Mouse (Mus musculus) liver, embryonic 16.5 days (tissue): ENCODE measurements at regions not wholly inside any gene's neighbourhood (a gene's known extent, or its start where the extent isn't known, plus 50 kb on each side); places are given as distances from the start of the nearest gene placed in this dataset.

Experiments
- ATAC-seq: fragments of 200-750 bp; cut with Nextera tagmentation; 2 replicates; pipeline ENCODE4 v1.8.0; 2017; ENCODE audit warnings: low read depth, mild to moderate bottlenecking, moderate number of reproducible peaks, moderate library complexity
- H3K27ac ChIP-seq: fragments of 300-500 bp; sonication (generic); 2 replicates; pipeline ENCODE4 v1.5.1; 2014; ENCODE audit warnings: mild to moderate bottlenecking, low read length
- H3K27me3 ChIP-seq: fragments of 300-500 bp; sonication (generic); 2 replicates; pipeline ENCODE4 v1.6.1; 2014; ENCODE audit warnings: low read depth, low read length, mixed read lengths; ENCODE audit not compliant: control insufficient read depth, insufficient read depth
- H3K36me3 ChIP-seq: fragments of 300-500 bp; sonication (generic); 2 replicates; pipeline ENCODE4 v1.6.1; 2014; ENCODE audit warnings: mild to moderate bottlenecking; ENCODE audit not compliant: control insufficient read depth, insufficient read depth
- H3K4me1 ChIP-seq: fragments of 300-500 bp; sonication (generic); 2 replicates; pipeline ENCODE4 v1.6.1; 2014; ENCODE audit warnings: low read depth, low read length, mixed read lengths; ENCODE audit not compliant: control insufficient read depth
- H3K4me2 ChIP-seq: fragments of 300-500 bp; sonication (generic); 2 replicates; pipeline ENCODE4 v1.6.1; 2014; ENCODE audit warnings: low read depth, low read length, mixed read lengths
- H3K4me3 ChIP-seq: fragments of 300-500 bp; sonication (generic); 2 replicates; pipeline ENCODE4 v1.5.1; 2014; ENCODE audit warnings: low read depth, mild to moderate bottlenecking, low read length
- H3K9ac ChIP-seq: fragments of 300-500 bp; sonication (generic); 2 replicates; pipeline ENCODE4 v1.6.1; 2014; ENCODE audit warnings: low read depth, low read length
- H3K9me3 ChIP-seq: fragments of 300-500 bp; sonication (generic); replicated peaks from 2 replicates; pipeline ENCODE4 v1.6.1; 2016; ENCODE audit warnings: low read length; ENCODE audit not compliant: control insufficient read depth
- WGBS: fragments of 180-500 bp; shearing (Covaris S2); extraction: QIAGEN DNeasy Blood & Tissue Kit; methylation state at CpG from one replicate; pipeline ENCODE4 v1.1.7; 2014; ENCODE audit not compliant: insufficient replicate concordance; 5-methylcytosine and 5-hydroxymethylcytosine counted together

GRCm38 (mm10) chr3:140969892-140970880 lies 242.0 kb downstream of the Pdha2 start:
- Histone ChIP-seq H3K4me1 (no peaks in the 10 kb centered on the region), H3K27me3 (no peaks in the 10 kb centered on the region), H3K36me3 (no peaks in the 10 kb centered on the region), H3K4me2 (no peak overlapping the region), H3K4me3 (no peak overlapping the region), H3K9ac (no peak overlapping the region), H3K9me3 (no peaks in the 10 kb centered on the region), H3K27ac (no peak overlapping the region)
- no peak for ATAC-seq
- 75% methylated on average over 3 of the region's 3 CpGs for WGBS

DNA sequence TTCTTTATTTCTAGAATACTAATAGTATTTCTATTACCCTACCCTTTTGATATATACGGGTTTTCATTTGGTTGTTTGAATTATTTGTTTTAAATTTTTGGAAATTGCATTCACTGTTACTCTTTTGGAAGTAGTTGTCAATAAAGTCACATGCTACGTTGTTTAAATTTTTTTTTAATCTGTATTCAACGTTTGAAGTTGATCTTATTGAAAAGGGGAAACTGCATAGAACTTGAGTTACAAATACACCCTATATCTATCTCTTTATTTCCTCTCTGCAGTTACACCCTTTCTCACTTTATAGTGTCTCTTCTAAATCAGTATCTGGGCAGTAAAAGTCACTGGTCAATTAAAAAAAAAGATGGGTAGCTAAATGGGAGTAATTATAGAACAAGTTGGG lies 243.6 kb downstream of the Pdha2 start:
- ATAC-seq = no peak
- H3K27ac ChIP-seq = no peak overlapping the region
- no peaks in the 10 kb centered on the region for H3K9me3 ChIP-seq
- H3K36me3 ChIP-seq = no peaks in the 10 kb centered on the region
- H3K4me3 ChIP-seq = no peak overlapping the region
- 51% methylated on average over 3 of the region's 3 CpGs for WGBS
- H3K4me2 ChIP-seq = no peak overlapping the region
- no peak overlapping the region for H3K9ac ChIP-seq
- H3K4me1 ChIP-seq = no peaks in the 10 kb centered on the region
- H3K27me3 ChIP-seq = no peaks in the 10 kb centered on the region

DNA sequence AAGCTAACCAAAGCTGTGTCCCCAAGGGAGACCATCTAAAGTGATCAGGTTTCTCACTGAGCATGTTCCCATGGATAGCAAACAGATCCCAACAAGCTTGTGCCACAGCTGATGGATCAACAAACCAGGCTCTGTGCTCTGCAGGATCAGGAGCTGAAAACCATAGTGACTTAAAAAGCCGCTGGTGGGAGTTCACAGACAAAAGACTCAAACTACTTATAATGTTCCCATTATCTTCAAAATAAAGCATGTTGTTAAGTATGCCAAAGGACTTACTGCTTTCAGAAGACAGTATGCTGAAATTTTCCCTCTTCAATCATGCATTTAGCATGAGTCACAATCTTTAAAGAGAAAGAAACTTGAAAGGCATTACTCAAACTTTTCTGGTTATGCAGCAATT lies 254.5 kb downstream of the Pdha2 start:
- 44% methylated on average over 1 of the region's 1 CpGs for WGBS
- no peak overlapping the region for H3K27ac ChIP-seq
- no peak overlapping the region for H3K9ac ChIP-seq
- H3K27me3 ChIP-seq = no peaks in the 10 kb centered on the region
- H3K4me3 ChIP-seq = no peak overlapping the region
- no peaks in the 10 kb centered on the region for H3K9me3 ChIP-seq
- H3K36me3 ChIP-seq = no peaks in the 10 kb centered on the region
- no peak overlapping the region for H3K4me2 ChIP-seq
- no peaks in the 10 kb centered on the region for H3K4me1 ChIP-seq
- ATAC-seq = no peak

DNA sequence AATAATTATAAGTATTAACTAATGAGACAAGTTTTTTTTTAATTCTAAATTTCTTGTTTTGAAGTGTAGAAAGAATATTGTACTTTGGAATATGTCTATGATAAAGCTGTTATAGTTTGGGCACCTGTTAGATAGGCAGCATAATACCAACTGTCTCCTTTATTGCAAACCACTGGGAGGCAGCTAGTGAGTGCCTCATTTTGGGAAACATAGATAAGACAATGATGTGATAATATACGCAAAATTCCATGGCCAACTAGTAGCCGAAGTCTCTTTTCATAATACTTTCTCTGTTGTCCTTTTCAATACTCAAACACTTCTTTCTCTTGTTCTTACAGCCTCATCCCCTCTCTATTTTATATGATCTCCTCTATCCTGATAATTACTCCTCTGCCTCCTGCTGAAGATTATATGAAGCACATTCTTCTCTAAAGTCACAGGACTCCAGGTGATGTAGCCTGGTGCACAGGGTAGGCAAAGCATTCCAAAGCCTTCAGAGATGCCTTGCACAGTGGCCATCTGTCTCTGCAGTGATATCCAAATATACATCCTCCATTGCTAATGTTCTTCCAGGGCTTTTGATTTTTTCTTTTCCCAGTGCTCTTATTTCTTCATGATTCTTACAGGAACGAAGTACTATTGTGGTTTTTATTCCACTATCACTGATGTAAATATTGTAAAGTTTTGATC lies 259.9 kb downstream of the Pdha2 start:
- H3K36me3 ChIP-seq = no peaks in the 10 kb centered on the region
- no peak overlapping the region for H3K4me3 ChIP-seq
- ATAC-seq = no peak
- 32% methylated on average over 3 of the region's 3 CpGs for WGBS
- peaks cover 6% of the 10 kb centered on the region for H3K4me1 ChIP-seq
- no peaks in the 10 kb centered on the region for H3K9me3 ChIP-seq
- H3K27me3 ChIP-seq = no peaks in the 10 kb centered on the region
- H3K9ac ChIP-seq = no peak overlapping the region
- H3K4me2 ChIP-seq = no peak overlapping the region
- H3K27ac ChIP-seq = no peak overlapping the region

GRCm38 (mm10) chr3:140951024-140951423 lies 261.1 kb downstream of the Pdha2 start:
- no peak for ATAC-seq
- Histone ChIP-seq H3K9ac (no peak overlapping the region), H3K27me3 (no peaks in the 10 kb centered on the region), H3K4me2 (no peak overlapping the region), H3K9me3 (no peaks in the 10 kb centered on the region), H3K27ac (no peak overlapping the region), H3K36me3 (no peaks in the 10 kb centered on the region), H3K4me3 (no peak overlapping the region), H3K4me1 (peaks cover 6% of the 10 kb centered on the region)
- 21% methylated on average over 2 of the region's 2 CpGs for WGBS

DNA sequence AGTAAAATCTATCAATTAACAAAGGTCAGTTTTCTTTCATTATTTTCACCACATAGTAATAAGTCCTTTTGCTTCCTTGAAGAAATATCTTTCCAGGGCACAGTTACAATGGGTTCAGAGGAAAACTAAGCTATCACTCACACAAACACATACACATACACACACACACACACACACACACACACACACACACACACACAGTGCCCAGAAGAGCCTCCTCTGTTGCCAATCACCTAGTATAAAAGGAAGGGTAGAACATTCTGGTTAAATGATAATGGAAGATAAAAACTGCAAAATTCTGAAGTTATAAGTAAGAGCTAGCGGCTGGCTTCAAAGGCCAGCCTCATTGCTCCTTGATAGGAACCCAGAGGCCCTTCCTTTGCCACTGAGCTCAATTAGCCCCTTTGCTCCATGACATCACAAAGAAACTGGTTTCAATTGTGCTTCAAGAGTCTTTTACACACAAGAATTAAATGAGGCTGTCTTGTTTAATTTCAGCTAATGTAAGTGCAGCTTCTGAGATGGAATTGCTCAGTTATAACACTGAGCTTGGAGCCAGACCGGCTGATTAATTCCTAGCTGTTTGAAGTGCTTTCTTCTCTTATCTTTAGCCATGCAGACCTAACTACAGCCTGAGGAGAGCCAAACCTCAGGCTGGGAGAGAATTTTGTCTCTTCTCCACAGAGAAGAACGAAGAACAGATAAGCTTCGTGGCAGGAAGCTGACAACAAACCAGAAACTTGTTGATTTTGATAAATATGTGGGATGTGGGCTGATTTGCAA lies 262.1 kb downstream of the Pdha2 start:
- Histone ChIP-seq H3K4me1 (peaks cover 6% of the 10 kb centered on the region), H3K9me3 (no peaks in the 10 kb centered on the region), H3K36me3 (no peaks in the 10 kb centered on the region), H3K4me2 (peak overlapping the region; percentile 11; the same call in 1 of the 2 replicates), H3K27me3 (no peaks in the 10 kb centered on the region), H3K4me3 (no peak overlapping the region), H3K27ac (peak overlapping the region; percentile 38; the same call in 1 of the 2 replicates), H3K9ac (no peak overlapping the region)
- 10% methylated on average over 4 of the region's 4 CpGs for WGBS
- peak; percentile 88 for ATAC-seq

DNA sequence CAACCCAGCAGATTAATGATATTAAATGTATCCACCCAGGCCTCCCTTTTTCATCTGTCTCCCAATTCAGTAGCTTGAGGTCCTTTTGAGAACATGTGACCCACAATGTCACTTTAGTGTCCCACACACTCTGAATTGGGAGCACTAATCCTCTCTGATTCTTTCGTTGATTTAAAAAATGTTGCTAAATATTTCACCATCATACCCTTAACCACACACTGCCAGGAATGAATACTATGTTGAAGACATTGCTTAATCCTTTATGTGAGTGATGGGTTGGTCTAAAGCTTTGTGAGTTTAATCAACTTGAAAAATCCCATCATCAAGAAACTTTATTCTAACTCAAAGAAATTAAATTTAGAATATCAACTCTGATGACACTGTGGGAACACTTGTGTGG lies 269.7 kb downstream of the Pdha2 start:
- Histone ChIP-seq H3K4me3 (no peak overlapping the region), H3K9me3 (no peaks in the 10 kb centered on the region), H3K4me2 (no peak overlapping the region), H3K9ac (no peak overlapping the region), H3K36me3 (no peaks in the 10 kb centered on the region), H3K4me1 (no peaks in the 10 kb centered on the region), H3K27me3 (no peaks in the 10 kb centered on the region), H3K27ac (no peak overlapping the region)
- ATAC-seq = no peak
- 51% methylated on average over 1 of the region's 1 CpGs for WGBS

DNA sequence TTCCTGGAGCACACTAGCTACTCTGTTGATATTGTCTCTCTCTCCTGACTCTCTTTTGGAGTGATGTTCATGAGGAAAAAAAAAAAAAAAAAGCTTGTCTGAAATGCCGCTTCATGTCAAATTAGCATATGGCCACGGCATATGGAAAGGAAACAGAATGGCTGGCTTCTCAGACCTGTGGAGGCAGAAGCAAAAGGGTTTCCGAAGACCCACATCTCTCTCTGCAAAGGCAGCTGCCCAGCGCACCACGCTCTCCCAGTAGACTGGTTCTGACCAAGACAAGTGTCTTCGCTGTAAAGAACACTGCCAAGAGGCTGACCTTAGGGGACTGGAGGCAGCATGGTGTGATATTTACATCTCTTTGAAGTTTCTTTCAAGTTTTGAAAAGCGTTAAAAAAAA lies 270.3 kb downstream of the Pdha2 start:
- Histone ChIP-seq H3K9me3 (no peaks in the 10 kb centered on the region), H3K36me3 (no peaks in the 10 kb centered on the region), H3K27ac (no peak overlapping the region), H3K4me1 (no peaks in the 10 kb centered on the region), H3K4me3 (no peak overlapping the region), H3K27me3 (no peaks in the 10 kb centered on the region), H3K9ac (no peak overlapping the region), H3K4me2 (no peak overlapping the region)
- 77% methylated on average over 7 of the region's 7 CpGs for WGBS
- ATAC-seq = no peak
